Mouse (Mus musculus): ENCODE measurements around the gene Pip4p1. TPM values are rescaled to one million over a fixed set of nuclear protein-coding genes. Genes with fewer than 3 reads are reported as not detected.
A peak's percentile ranks its signal among the peaks of the same experiment; 100 is the strongest.
"Not testable (repeated sequence)": the region's sequence is repeated elsewhere in the genome, so short reads cannot be mapped to it uniquely, and the experiment has no call there.

Pip4p1 gene
- polyA plus RNA-seq, 1 experiment = 66.4 TPM

- Histone ChIP-seq H3K27ac (ENCODE audit: insufficient read depth, low read length) (no peak overlapping the region), H3K4me3 (ENCODE audit: insufficient read depth, low read length) (no peak overlapping the region), H3K4me1 (ENCODE audit: control insufficient read depth, insufficient read depth, low read length) (no peaks in the 10 kb centered on the region)
- no peak for TF ChIP-seq POLR2A (IDR thresholded peaks at IDR 0.05; ENCODE audit: low read depth, low read length)
- no peak for TF ChIP-seq CTCF (IDR thresholded peaks at IDR 0.05; ENCODE audit: borderline replicate concordance, insufficient read depth, low read length)
Measured at GRCm38 (mm10) chr14:50911356-50911755, 19.3 kb downstream of the Pip4p1 start.

DNA sequence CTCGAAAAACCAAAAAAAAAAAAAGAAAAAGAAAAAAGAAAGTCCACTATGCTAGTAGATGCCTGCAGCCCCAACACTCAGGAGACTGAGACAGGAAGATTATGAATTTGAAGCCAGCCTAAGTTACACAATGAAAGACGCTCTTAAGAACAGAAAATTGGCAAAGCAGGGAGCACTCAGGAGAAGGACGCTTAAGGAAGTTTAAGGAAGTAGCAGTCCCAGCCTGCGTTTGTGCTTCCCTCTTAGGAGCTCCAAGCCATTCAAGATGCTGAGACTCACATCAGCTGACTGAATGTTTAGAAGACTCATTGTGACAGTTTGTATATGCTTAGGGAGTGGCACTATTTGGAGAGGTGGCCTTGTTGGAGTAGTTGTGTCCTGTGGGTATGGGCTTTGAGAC is 22.5 kb downstream of the Pip4p1 start:
- Histone ChIP-seq H3K27ac (ENCODE audit: insufficient read depth, low read length) (no peak overlapping the region), H3K4me3 (ENCODE audit: insufficient read depth, low read length) (no peak overlapping the region), H3K4me1 (ENCODE audit: control insufficient read depth, insufficient read depth, low read length) (no peaks in the 10 kb centered on the region)
- TF ChIP-seq CTCF (IDR thresholded peaks at IDR 0.05; ENCODE audit: borderline replicate concordance, insufficient read depth, low read length) (no peak), POLR2A (IDR thresholded peaks at IDR 0.05; ENCODE audit: low read depth, low read length) (no peak)

GRCm38 (mm10) chr14:50905327-50905726 is 25.3 kb downstream of the Pip4p1 start:
- not testable (repeated sequence) for H3K4me3 ChIP-seq (ENCODE audit: insufficient read depth, low read length); H3K27ac ChIP-seq (ENCODE audit: insufficient read depth, low read length); H3K4me1 ChIP-seq (ENCODE audit: control insufficient read depth, insufficient read depth, low read length)

DNA sequence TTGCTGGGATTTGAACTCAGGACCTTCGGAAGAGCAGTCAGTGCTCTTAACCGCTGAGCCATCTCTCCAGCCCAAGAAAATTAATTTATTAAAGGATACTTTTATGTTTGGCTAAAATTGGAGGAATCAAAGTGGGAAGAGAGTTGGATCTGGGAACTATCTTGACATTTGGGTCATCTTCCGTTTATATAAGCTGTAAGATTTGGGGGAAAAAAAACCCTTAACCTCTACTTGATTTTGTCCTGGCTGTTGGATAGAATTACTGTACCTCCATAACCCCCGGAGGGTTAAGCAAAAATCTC is 25.9 kb downstream of the Pip4p1 start:
- no peak overlapping the region for H3K27ac ChIP-seq (ENCODE audit: insufficient read depth, low read length)
- no peak overlapping the region for H3K4me3 ChIP-seq (ENCODE audit: insufficient read depth, low read length)
- H3K4me1 ChIP-seq (ENCODE audit: control insufficient read depth, insufficient read depth, low read length) = no peaks in the 10 kb centered on the region; the same call in 1 of the 2 replicates
- TF ChIP-seq CTCF (IDR thresholded peaks at IDR 0.05; ENCODE audit: borderline replicate concordance, insufficient read depth, low read length) (no peak), POLR2A (IDR thresholded peaks at IDR 0.05; ENCODE audit: low read depth, low read length) (no peak)

GRCm38 (mm10) chr14:50903973-50904827 is 26.5 kb downstream of the Pip4p1 start:
- peak; percentile 60; the same call in 1 of the 2 replicates for TF ChIP-seq POLR2A (IDR thresholded peaks at IDR 0.05; ENCODE audit: low read depth, low read length)
- TF ChIP-seq CTCF (IDR thresholded peaks at IDR 0.05; ENCODE audit: borderline replicate concordance, insufficient read depth, low read length) = peak; percentile 53; the same call in 1 of the 2 replicates
- H3K4me1 ChIP-seq (ENCODE audit: control insufficient read depth, insufficient read depth, low read length) = no peaks in the 10 kb centered on the region; the same call in 1 of the 2 replicates
- H3K4me3 ChIP-seq (ENCODE audit: insufficient read depth, low read length) = peak overlapping the region; percentile 18
- peak overlapping the region; percentile 43 for H3K27ac ChIP-seq (ENCODE audit: insufficient read depth, low read length)

DNA sequence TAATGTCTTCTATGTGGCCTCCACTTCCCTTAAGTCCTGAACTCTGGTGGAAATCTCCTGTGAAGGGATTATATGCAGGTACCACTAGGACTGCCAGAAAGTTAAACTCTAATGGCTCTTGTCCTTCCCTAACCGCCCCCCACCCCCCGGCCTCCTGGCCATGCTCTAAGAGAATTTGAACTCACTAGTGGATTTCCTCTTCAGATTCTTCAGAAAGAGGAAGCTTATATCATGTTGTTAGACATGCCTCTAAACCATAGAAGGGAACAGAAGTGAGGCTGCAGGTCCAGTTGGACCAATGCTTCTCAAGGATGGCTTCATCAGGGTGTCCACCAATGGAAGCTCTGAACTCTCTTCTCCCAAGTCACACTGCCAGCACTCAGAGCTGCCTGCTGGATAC is 32.7 kb downstream of the Pip4p1 start:
- H3K4me3 ChIP-seq (ENCODE audit: insufficient read depth, low read length); H3K4me1 ChIP-seq (ENCODE audit: control insufficient read depth, insufficient read depth, low read length); H3K27ac ChIP-seq (ENCODE audit: insufficient read depth, low read length): not testable (repeated sequence)

GRCm38 (mm10) chr14:50897374-50897765 is 33.3 kb downstream of the Pip4p1 start, which contains the start of gene Klhl33:
Klhl33 (minus strand) TSS chr14:50897507.
- H3K4me3 ChIP-seq (ENCODE audit: insufficient read depth, low read length) = no peak within 1 kb of the TSS
- peak within 1 kb of the TSS; percentile 71 for H3K27ac ChIP-seq (ENCODE audit: insufficient read depth, low read length)

GRCm38 (mm10) chr14:50896747-50897373 is 33.8 kb downstream of the Pip4p1 start:
- TF ChIP-seq CTCF (IDR thresholded peaks at IDR 0.05; ENCODE audit: borderline replicate concordance, insufficient read depth, low read length) = no peak
- no peak for TF ChIP-seq POLR2A (IDR thresholded peaks at IDR 0.05; ENCODE audit: low read depth, low read length)
- peaks cover 11% of the 10 kb centered on the region for H3K4me1 ChIP-seq (ENCODE audit: control insufficient read depth, insufficient read depth, low read length)
- H3K4me3 ChIP-seq (ENCODE audit: insufficient read depth, low read length) = no peak overlapping the region
- H3K27ac ChIP-seq (ENCODE audit: insufficient read depth, low read length) = peak overlapping the region; percentile 71

More at GRCm38 (mm10) chr14:50897374-50897765, 33.3 kb downstream of the Pip4p1 start, which contains the start of gene Klhl33:
- H3K4me1 ChIP-seq (ENCODE audit: control insufficient read depth, insufficient read depth, low read length) = peaks cover 11% of the 10 kb centered on the region
- TF ChIP-seq POLR2A (IDR thresholded peaks at IDR 0.05; ENCODE audit: low read depth, low read length) = no peak
- TF ChIP-seq CTCF (IDR thresholded peaks at IDR 0.05; ENCODE audit: borderline replicate concordance, insufficient read depth, low read length) = no peak

DNA sequence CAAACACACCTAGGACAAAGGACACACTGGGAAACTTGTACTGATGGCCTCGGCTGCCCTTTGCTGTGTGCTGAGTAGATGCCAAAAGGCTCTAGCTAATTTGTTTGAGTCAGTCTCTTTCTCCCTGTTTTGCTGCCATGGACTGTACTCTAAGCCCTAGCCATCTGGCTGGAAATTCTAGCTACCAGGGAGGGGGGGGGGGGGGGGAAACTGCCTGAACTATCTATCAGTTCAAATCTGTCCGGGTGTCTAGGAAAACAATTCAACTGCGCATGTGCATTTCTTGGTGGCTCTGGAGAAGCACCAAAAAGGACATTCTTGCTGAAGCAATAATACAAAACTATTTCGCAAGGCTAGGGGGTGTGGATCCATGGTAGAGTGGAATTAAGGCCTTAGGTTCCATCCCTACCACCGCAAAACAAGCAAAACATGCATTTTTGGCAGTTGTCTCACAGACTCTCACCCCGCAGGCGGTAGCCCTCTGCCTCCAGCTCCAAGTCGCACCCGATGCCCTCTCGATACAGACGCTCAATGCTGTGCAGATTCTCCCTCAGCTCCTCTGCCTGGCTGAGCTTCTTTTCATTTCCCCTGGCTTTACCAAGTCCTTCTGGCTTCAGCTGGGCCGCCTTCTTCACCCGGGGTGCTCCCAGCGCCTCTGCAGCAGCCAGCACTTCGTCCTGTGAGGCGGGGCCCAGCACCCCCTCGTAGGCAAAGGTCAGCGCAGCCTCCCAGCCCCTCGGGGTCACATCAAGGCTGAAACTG is 34.5 kb downstream of the Pip4p1 start:
- Histone ChIP-seq H3K4me3 (ENCODE audit: insufficient read depth, low read length) (no peak overlapping the region), H3K27ac (ENCODE audit: insufficient read depth, low read length) (peak overlapping the region; percentile 87), H3K4me1 (ENCODE audit: control insufficient read depth, insufficient read depth, low read length) (peaks cover 11% of the 10 kb centered on the region)
- TF ChIP-seq POLR2A (IDR thresholded peaks at IDR 0.05; ENCODE audit: low read depth, low read length) = no peak; the same call in none of the 2 replicates
- TF ChIP-seq CTCF (IDR thresholded peaks at IDR 0.05; ENCODE audit: borderline replicate concordance, insufficient read depth, low read length) = no peak

GRCm38 (mm10) chr14:50895407-50895806 is 35.2 kb downstream of the Pip4p1 start:
- H3K27ac ChIP-seq (ENCODE audit: insufficient read depth, low read length) = peak overlapping the region; percentile 87
- no peak for TF ChIP-seq POLR2A (IDR thresholded peaks at IDR 0.05; ENCODE audit: low read depth, low read length)
- no peak for TF ChIP-seq CTCF (IDR thresholded peaks at IDR 0.05; ENCODE audit: borderline replicate concordance, insufficient read depth, low read length)
- no peak overlapping the region for H3K4me3 ChIP-seq (ENCODE audit: insufficient read depth, low read length)
- H3K4me1 ChIP-seq (ENCODE audit: control insufficient read depth, insufficient read depth, low read length) = peaks cover 11% of the 10 kb centered on the region; the same call in 1 of the 2 replicates

Data from embryonic fibroblast, embryonic 13.5 days (primary cell).